ENCODE assay signal across 12 mouse cellular contexts in the genomic region with DNA sequence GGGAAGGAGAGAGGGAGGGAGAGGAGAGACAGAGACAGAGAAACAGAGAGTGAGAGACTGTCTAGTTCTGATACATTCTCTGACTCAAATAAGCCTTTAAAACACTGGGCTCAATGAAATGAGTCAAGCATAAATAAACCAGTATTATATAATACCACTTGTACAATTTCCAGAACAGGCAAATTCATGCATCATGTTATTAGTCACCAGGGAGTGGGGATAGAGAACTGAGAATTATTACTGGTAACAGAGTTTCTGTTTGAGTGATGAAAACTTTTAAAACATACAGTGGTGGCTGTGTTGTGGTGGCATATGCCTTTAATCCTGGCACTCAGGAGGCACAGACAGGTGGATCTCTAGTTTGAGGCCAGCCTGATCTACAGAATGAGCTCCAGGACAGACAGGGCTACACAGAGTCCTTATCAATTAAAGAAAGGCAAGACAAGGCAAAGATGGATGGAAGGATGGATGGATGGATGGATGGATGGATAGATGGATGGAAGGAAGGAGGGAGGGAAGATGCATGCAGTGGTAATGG.
"Had no signal": no experiment of that assay in that cellular context is flagged by ENCODE, and none has a peak within 500 bp of the region (broad histone marks: within the 10 kb centered on the region; RNA-seq: fewer than 3 reads in every experiment).

No protein-coding gene starts in this region.

- H3K27ac ChIP-seq: kidney, postnatal 0 days; limb, embryonic 13.5 days; liver, embryonic 14.5 days; midbrain, embryonic 13.5 days had no signal

- H3K4me3 ChIP-seq: limb, embryonic 13.5 days; midbrain, embryonic 13.5 days had no signal

- DNase-seq: kidney, adult 9 months; kidney, postnatal 36 days; left cerebral cortex, postnatal 4 days; lung, adult 18-20 months; retina, postnatal 1 day; right cerebral cortex, postnatal 4 days; thymus, adult 18-20 months; thymus, postnatal 14 days had no signal

- H3K27me3 ChIP-seq: limb, embryonic 13.5 days; midbrain, embryonic 13.5 days had no signal

- H3K4me1 ChIP-seq: limb, embryonic 13.5 days; midbrain, embryonic 13.5 days had no signal
